30 mouse cellular contexts compared by ENCODE assay signal in the genomic region with DNA sequence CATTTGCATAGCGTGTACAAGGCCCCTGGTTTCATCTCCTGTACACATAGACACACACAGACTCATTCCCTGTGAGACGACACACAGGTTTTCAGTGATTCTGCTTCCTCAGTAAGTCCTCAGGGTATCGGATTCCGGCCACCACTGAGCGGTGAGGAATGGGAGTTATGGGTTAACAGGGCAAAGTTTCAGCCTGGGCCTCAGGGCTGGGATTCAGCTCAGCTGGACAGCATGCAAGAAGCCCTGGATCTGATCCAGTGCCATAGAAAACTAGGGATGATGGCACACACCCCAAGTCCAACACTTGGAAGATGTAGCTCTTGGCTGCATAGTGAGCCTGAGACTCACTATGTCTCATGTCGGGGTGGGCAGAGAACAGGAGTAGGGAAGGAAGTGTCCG. TPM values are rescaled to one million over a fixed set of nuclear protein-coding genes. Genes with fewer than 3 reads are reported as not detected.
DNase-seq lines count a peak whose midpoint lies in the region; ATAC-seq lines count a peak whose summit lies in the region.
"Had no signal": no experiment of that assay in that cellular context is flagged by ENCODE, and none has a peak within 500 bp of the region (broad histone marks: within the 10 kb centered on the region; RNA-seq: fewer than 3 reads in every experiment).

No protein-coding gene starts in this region.

- no peak overlapping the region for H3K4me2 ChIP-seq in embryonic facial prominence, embryonic 13.5 days
- no peak overlapping the region for H3K4me2 ChIP-seq in heart, embryonic 13.5 days
- H3K4me2 ChIP-seq: embryonic facial prominence, embryonic 15.5 days; forebrain, embryonic 13.5 days; heart, embryonic 11.5 days; hindbrain, embryonic 14.5 days; lung, embryonic 15.5 days; neural tube, embryonic 12.5 days had no signal

- H3K27me3 ChIP-seq in embryonic facial prominence, embryonic 13.5 days: no peaks in the 10 kb centered on the region
- no peaks in the 10 kb centered on the region for H3K27me3 ChIP-seq in embryonic facial prominence, embryonic 10.5 days (replicated peaks; ENCODE audit: low read depth, poor library complexity, severe bottlenecking)
- no peaks in the 10 kb centered on the region for H3K27me3 ChIP-seq in heart, embryonic 13.5 days (replicated peaks)
- H3K27me3 ChIP-seq: embryonic facial prominence, embryonic 15.5 days; forebrain, embryonic 13.5 days; lung, embryonic 15.5 days; neural tube, embryonic 12.5 days had no signal

- H3K4me1 ChIP-seq in embryonic facial prominence, embryonic 13.5 days: no peaks in the 10 kb centered on the region
- 0 out of 2 replicates have a peak, but pooled peaks cover 4% of the 10 kb centered on the region for H3K4me1 ChIP-seq in embryonic facial prominence, embryonic 10.5 days
- H3K4me1 ChIP-seq in heart, embryonic 13.5 days: peaks cover 36% of the 10 kb centered on the region
- H3K4me1 ChIP-seq: embryonic facial prominence, embryonic 15.5 days; forebrain, embryonic 13.5 days; lung, embryonic 15.5 days; midbrain, embryonic 10.5 days; neural tube, embryonic 12.5 days had no signal

- 68% methylated on average over 7 of the region's 7 CpGs for WGBS in embryonic facial prominence, embryonic 13.5 days
- 72% methylated on average over 7 of the region's 7 CpGs for WGBS in embryonic facial prominence, embryonic 10.5 days
- 64% methylated on average over 7 of the region's 7 CpGs for WGBS in heart, embryonic 13.5 days

- 0 out of 2 replicates have a peak overlapping the region, but pooled peaks have one; percentile 49 for H3K9ac ChIP-seq in embryonic facial prominence, embryonic 13.5 days
- peak overlapping the region; percentile 29; the same call in 1 of the 2 replicates for H3K9ac ChIP-seq in heart, embryonic 13.5 days
- H3K9ac ChIP-seq: embryonic facial prominence, embryonic 15.5 days; forebrain, embryonic 13.5 days; hindbrain, embryonic 14.5 days; liver, embryonic 14.5 days; lung, embryonic 15.5 days; neural tube, embryonic 12.5 days had no signal

- H3K27ac ChIP-seq in embryonic facial prominence, embryonic 13.5 days: no peak overlapping the region
- no peak overlapping the region for H3K27ac ChIP-seq in embryonic facial prominence, embryonic 10.5 days (replicated peaks)
- peak overlapping the region; percentile 29 for H3K27ac ChIP-seq in heart, embryonic 13.5 days (replicated peaks)
- H3K27ac ChIP-seq: embryonic facial prominence, embryonic 15.5 days; forebrain, embryonic 13.5 days; hindbrain, embryonic 14.5 days; layer of hippocampus, adult 2 months; left cerebral cortex, adult 2 months; liver, embryonic 14.5 days; lung, embryonic 15.5 days; midbrain, embryonic 10.5 days; neural tube, embryonic 12.5 days had no signal

- no peaks in the 10 kb centered on the region for H3K9me3 ChIP-seq in embryonic facial prominence, embryonic 13.5 days
- H3K9me3 ChIP-seq in embryonic facial prominence, embryonic 10.5 days: no peaks in the 10 kb centered on the region
- no peaks in the 10 kb centered on the region for H3K9me3 ChIP-seq in heart, embryonic 13.5 days
- H3K9me3 ChIP-seq: embryonic facial prominence, embryonic 15.5 days; forebrain, embryonic 13.5 days; G1E; lung, embryonic 15.5 days; midbrain, embryonic 10.5 days; neural tube, embryonic 12.5 days had no signal

- no peak overlapping the region for H3K4me3 ChIP-seq in embryonic facial prominence, embryonic 13.5 days
- no peak overlapping the region for H3K4me3 ChIP-seq in embryonic facial prominence, embryonic 10.5 days
- H3K4me3 ChIP-seq in heart, embryonic 13.5 days: no peak overlapping the region
- H3K4me3 ChIP-seq: embryonic facial prominence, embryonic 15.5 days; forebrain, embryonic 13.5 days; layer of hippocampus, adult 2 months; left cerebral cortex, adult 2 months; lung, embryonic 15.5 days; midbrain, embryonic 10.5 days; myocyte; neural tube, embryonic 12.5 days had no signal

- peaks cover 49% of the 10 kb centered on the region for H3K36me3 ChIP-seq in embryonic facial prominence, embryonic 13.5 days
- peaks cover 51% of the 10 kb centered on the region for H3K36me3 ChIP-seq in embryonic facial prominence, embryonic 10.5 days (replicated peaks)
- H3K36me3 ChIP-seq in heart, embryonic 13.5 days: peaks cover 48% of the 10 kb centered on the region

- intact Hi-C loops in left cerebral cortex, postnatal 4 days (cut with DNase I): no loop called here
- intact Hi-C loops in left cerebral cortex, postnatal 10 days (cut with DNase I): no loop called here

- DNase-seq in embryonic facial prominence, embryonic 10.5 days (ENCODE audit: low spot score): no peak
- DNase-seq in heart, adult 9 months (ENCODE audit: low spot score in 2 of 2): no peak
- peak; percentile 23 for DNase-seq in left cerebral cortex, postnatal 4 days
- DNase-seq in left cerebral cortex, postnatal 10 days (ENCODE audit: extremely low spot score in 1 of 2, low spot score in 2 of 2): no peak
- peak; percentile 95 for DNase-seq in adipocyte (ENCODE audit: low spot score)
- no peak for DNase-seq in adrenal gland, postnatal 4 days (ENCODE audit: low spot score in 2 of 2)
- DNase-seq: adrenal gland, adult 2 months; cerebellum, adult 11 months; cerebellum, adult 9-10 months; gastrocnemius, postnatal 36 days; heart, postnatal 4 days; right cerebral cortex, adult 18-20 months; spleen, adult 18-20 months; thymus, postnatal 14 days had no signal

- ATAC-seq in embryonic facial prominence, embryonic 13.5 days (ENCODE audit: insufficient number of reproducible peaks, insufficient read depth, low FRiP score, low TSS enrichment, low read depth): no peak
- no peak for ATAC-seq in heart, embryonic 13.5 days (ENCODE audit: extremely low read depth, insufficient number of reproducible peaks, low FRiP score, low TSS enrichment)
- ATAC-seq: forebrain, embryonic 13.5 days; inflammation-experienced regulatory T-cells, adult 6 months; midbrain, embryonic 16.5 days had no signal

RNA-seq across cellular contexts. Expression of a gene that starts 20.5 kb away (rescaled TPM):
- polyA plus RNA-seq in embryonic facial prominence, embryonic 13.5 days (2015; fragmentation: Nextera tagmentation; extraction: Ambion mirVana): 14.3 and 17.3 TPM in 2 replicates
- polyA plus RNA-seq in embryonic facial prominence, embryonic 10.5 days (2016; fragmentation: Nextera tagmentation; extraction: Ambion mirVana): 15.3 and 15.4 TPM in 2 replicates
- 17.1 and 19.9 TPM in 2 replicates for polyA plus RNA-seq in heart, embryonic 13.5 days (2015; fragmentation: Nextera tagmentation; extraction: Ambion mirVana)
- 1 to 10 TPM; 7.8 to 8.9 TPM for total RNA-seq in left cerebral cortex, postnatal 4 days (2021)
- 1 to 10 TPM; 4.9 to 6.4 TPM for total RNA-seq in left cerebral cortex, postnatal 10 days (2021)
- total RNA-seq in adrenal gland, postnatal 4 days (2021): 10 to 100 TPM; 15.2 to 18.9 TPM

RNA-seq across cellular contexts. Expression of a gene that starts 21.0 kb away (rescaled TPM):
- 259 and 270 TPM in 2 replicates for polyA plus RNA-seq in embryonic facial prominence, embryonic 13.5 days (2015; fragmentation: Nextera tagmentation; extraction: Ambion mirVana)
- 183 TPM in 2 replicates for polyA plus RNA-seq in embryonic facial prominence, embryonic 10.5 days (2016; fragmentation: Nextera tagmentation; extraction: Ambion mirVana)
- polyA plus RNA-seq in heart, embryonic 13.5 days (2015; fragmentation: Nextera tagmentation; extraction: Ambion mirVana): 305 and 332 TPM in 2 replicates
- total RNA-seq in left cerebral cortex, postnatal 4 days (2021): 100 to 1,000 TPM; 241 to 259 TPM
- 100 to 1,000 TPM; 300 to 304 TPM for total RNA-seq in left cerebral cortex, postnatal 10 days (2021)
- 100 to 1,000 TPM; 311 to 322 TPM for total RNA-seq in adrenal gland, postnatal 4 days (2021)

Comparison
In these comparisons a context has a peak if more than half of its experiments do, and no peak if none do; other contexts are left out.
1. DNase-seq: peak in left cerebral cortex, postnatal 4 days (single experiment) and adipocyte (single experiment); none in embryonic facial prominence, embryonic 10.5 days (single experiment), heart, adult 9 months (0 of 2), left cerebral cortex, postnatal 10 days (0 of 2) and adrenal gland, postnatal 4 days (0 of 2).